Mouse (Mus musculus): Measurements from ENCODE around the gene Ppil1. TPM values are rescaled to one million over a fixed set of nuclear protein-coding genes. Genes with fewer than 3 reads are reported as not detected.

The Ppil1 gene
- polyA plus RNA-seq, 1 experiment: 92.7 TPM

DNA sequence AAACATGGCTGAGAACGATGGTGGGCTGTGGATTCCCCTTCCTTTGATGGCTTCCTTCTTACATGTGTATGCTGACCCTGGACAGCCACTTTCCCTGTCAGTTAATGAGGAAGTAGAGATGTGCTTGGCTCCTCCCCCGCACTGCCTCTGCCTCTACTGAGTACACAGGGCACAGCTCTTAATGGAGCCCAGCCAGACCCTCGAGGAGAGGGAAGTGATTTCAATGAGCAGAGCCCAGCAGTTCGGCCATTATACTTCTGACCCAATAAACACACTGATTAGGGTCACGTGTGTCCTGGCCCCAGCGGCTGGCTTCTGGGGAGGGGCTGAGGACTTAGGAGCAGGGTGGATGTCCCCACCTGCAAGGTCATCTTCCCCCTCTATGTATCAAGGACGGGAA lies 18.3 kb downstream of the Ppil1 start:
- no peak overlapping the region for H3K4me3 ChIP-seq (ENCODE audit: low read depth, low read length)
- H3K27ac ChIP-seq (ENCODE audit: insufficient read depth, low read length): no peak overlapping the region
- H3K4me1 ChIP-seq (ENCODE audit: control insufficient read depth, insufficient read depth, low read length): no peaks in the 10 kb centered on the region
- H3K9ac ChIP-seq (ENCODE audit: low read depth, poor library complexity, severe bottlenecking): no peak overlapping the region
- peaks cover 5% of the 10 kb centered on the region for H3K36me3 ChIP-seq (ENCODE audit: control insufficient read depth, insufficient read depth, low read length, poor library complexity, severe bottlenecking)
- TF ChIP-seq POLR2A (IDR thresholded peaks at IDR 0.05; ENCODE audit: insufficient read depth, low read length): no peak
- no peaks in the 10 kb centered on the region for H3K9me3 ChIP-seq (replicated peaks; ENCODE audit: control insufficient read depth, insufficient read depth, low read length, poor library complexity, severe bottlenecking)
- H3K27me3 ChIP-seq (ENCODE audit: control insufficient read depth, insufficient read depth, low read length, poor library complexity, severe bottlenecking): no peaks in the 10 kb centered on the region

DNA sequence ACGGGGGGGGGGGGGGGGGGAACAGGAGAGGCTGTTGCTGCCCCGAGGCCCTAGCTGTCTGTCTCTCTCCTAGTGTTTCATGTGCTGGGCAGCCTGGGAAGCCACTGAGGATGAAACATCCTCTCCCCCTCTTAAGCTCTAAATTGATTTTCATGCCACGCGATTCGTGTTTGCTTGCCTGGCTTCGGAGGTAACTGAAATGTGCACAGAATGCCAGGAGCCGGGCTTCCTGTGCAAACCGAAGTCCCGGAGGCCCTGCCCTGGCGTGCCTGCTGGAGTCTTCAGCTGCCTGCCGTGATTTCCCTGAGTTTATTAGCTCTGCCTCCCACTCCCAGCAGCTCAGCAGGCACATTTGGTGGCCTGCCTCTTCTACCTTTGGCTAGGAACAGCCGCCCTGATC lies 19.1 kb downstream of the Ppil1 start:
- Histone ChIP-seq H3K4me3 (ENCODE audit: low read depth, low read length) (no peak overlapping the region), H3K27ac (ENCODE audit: insufficient read depth, low read length) (no peak overlapping the region), H3K27me3 (ENCODE audit: control insufficient read depth, insufficient read depth, low read length, poor library complexity, severe bottlenecking) (no peaks in the 10 kb centered on the region), H3K4me1 (ENCODE audit: control insufficient read depth, insufficient read depth, low read length) (no peaks in the 10 kb centered on the region), H3K9ac (ENCODE audit: low read depth, poor library complexity, severe bottlenecking) (no peak overlapping the region), H3K36me3 (ENCODE audit: control insufficient read depth, insufficient read depth, low read length, poor library complexity, severe bottlenecking) (peaks cover under 1% of the 10 kb centered on the region), H3K9me3 (replicated peaks; ENCODE audit: control insufficient read depth, insufficient read depth, low read length, poor library complexity, severe bottlenecking) (no peaks in the 10 kb centered on the region)
- no peak for TF ChIP-seq CTCF (IDR thresholded peaks at IDR 0.05; ENCODE audit: low read depth, low read length)
- TF ChIP-seq POLR2A (IDR thresholded peaks at IDR 0.05; ENCODE audit: insufficient read depth, low read length): no peak
- no peak for TF ChIP-seq EP300 (IDR thresholded peaks at IDR 0.05; ENCODE audit: insufficient read depth, low read depth, low read length)

DNA sequence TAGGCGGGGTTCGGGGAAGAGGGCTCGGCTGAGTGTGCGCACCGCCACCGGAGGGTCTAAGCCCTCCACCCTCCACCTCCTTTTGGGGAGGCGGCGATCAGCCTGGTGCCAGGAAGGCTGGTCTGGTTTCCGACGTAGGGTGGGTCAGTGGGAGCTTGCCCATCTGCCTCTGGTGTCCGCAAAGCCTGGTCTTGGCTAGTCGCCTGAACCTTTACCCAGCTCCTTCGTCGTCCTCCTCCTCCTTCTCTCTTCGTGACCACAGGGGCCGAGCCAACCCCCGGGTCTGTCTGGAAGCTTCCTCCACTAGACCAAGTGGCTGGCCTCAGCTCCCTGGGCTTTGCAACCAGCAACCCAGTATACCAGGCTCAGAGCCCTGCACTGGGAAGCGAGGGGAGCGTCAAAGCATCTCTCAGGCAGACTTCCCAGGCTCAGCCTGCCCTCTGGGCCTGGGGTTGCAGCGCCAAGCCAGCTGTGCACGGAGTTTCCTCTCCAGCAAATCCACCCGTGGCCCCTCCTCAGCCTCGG lies 25.5 kb downstream of the Ppil1 start:
- no peaks in the 10 kb centered on the region for H3K36me3 ChIP-seq (ENCODE audit: control insufficient read depth, insufficient read depth, low read length, poor library complexity, severe bottlenecking)

DNA sequence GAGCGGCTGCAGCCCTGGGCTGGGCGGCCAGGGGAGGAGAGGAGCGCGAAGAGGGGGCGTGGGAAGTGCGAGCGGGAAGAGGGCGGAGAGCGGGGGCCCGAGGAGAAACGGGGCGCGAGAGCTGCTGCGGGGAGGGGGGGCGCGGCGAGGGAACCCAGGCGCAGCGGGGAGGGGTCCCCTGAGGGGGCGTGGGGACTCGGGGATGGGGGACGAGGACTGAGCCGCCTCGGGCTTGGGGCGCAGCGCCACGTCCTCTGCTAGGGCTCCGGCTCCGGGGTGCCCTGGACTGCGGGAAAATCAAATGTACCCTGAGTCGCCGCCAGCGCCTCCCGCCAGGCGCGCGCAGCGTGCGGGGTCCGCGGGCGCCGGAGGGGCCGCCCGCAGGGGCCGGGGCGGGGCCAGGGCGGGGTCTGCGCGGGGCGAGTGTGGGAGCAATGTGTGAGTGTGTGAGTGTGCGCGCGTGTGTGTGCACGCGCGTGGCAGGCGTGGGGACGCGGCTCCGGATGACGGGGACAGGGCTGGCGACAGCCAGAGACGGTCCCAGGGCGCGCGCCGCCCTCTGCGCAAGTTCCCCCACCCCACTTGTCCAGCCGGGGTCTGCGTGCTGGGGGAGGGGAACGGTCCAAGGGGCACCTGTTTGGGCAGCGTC lies 26.1 kb downstream of the Ppil1 start, which contains the start of gene Cpne5:
Gene Cpne5 (minus strand): TSS at position 396 of the 649 bp plus-strand sequence.
- TF ChIP-seq POLR2A (IDR thresholded peaks at IDR 0.05; ENCODE audit: insufficient read depth, low read length) (no peak), CTCF (IDR thresholded peaks at IDR 0.05; ENCODE audit: low read depth, low read length) (no peak), EP300 (IDR thresholded peaks at IDR 0.05; ENCODE audit: insufficient read depth, low read depth, low read length) (no peak)
- no peaks in the 10 kb centered on the region for H3K36me3 ChIP-seq (ENCODE audit: control insufficient read depth, insufficient read depth, low read length, poor library complexity, severe bottlenecking)
- H3K27me3 ChIP-seq (ENCODE audit: control insufficient read depth, insufficient read depth, low read length, poor library complexity, severe bottlenecking): peaks cover 12% of the 10 kb centered on the region; the same call in 1 of the 2 replicates
- H3K4me1 ChIP-seq (ENCODE audit: control insufficient read depth, insufficient read depth, low read length): no peaks in the 10 kb centered on the region
- H3K4me3 ChIP-seq (ENCODE audit: low read depth, low read length): peak within 1 kb of the TSS; percentile 62
- H3K27ac ChIP-seq (ENCODE audit: insufficient read depth, low read length): no peak within 1 kb of the TSS
- no peaks in the 10 kb centered on the region for H3K9me3 ChIP-seq (replicated peaks; ENCODE audit: control insufficient read depth, insufficient read depth, low read length, poor library complexity, severe bottlenecking)
- peak within 1 kb of the TSS; percentile 67 for H3K9ac ChIP-seq (ENCODE audit: low read depth, poor library complexity, severe bottlenecking)

More for the DNA sequence above, 25.5 kb downstream of the Ppil1 start:
- Histone ChIP-seq H3K27ac (ENCODE audit: insufficient read depth, low read length) (no peak overlapping the region), H3K9me3 (replicated peaks; ENCODE audit: control insufficient read depth, insufficient read depth, low read length, poor library complexity, severe bottlenecking) (no peaks in the 10 kb centered on the region), H3K4me1 (ENCODE audit: control insufficient read depth, insufficient read depth, low read length) (no peaks in the 10 kb centered on the region), H3K9ac (ENCODE audit: low read depth, poor library complexity, severe bottlenecking) (0 out of 2 replicates have a peak overlapping the region, but pooled peaks have one; percentile 67), H3K27me3 (ENCODE audit: control insufficient read depth, insufficient read depth, low read length, poor library complexity, severe bottlenecking) (peaks cover 12% of the 10 kb centered on the region; the same call in 1 of the 2 replicates), H3K4me3 (ENCODE audit: low read depth, low read length) (peak overlapping the region; percentile 62)
- TF ChIP-seq CTCF (IDR thresholded peaks at IDR 0.05; ENCODE audit: low read depth, low read length): no peak
- TF ChIP-seq POLR2A (IDR thresholded peaks at IDR 0.05; ENCODE audit: insufficient read depth, low read length): no peak

DNA sequence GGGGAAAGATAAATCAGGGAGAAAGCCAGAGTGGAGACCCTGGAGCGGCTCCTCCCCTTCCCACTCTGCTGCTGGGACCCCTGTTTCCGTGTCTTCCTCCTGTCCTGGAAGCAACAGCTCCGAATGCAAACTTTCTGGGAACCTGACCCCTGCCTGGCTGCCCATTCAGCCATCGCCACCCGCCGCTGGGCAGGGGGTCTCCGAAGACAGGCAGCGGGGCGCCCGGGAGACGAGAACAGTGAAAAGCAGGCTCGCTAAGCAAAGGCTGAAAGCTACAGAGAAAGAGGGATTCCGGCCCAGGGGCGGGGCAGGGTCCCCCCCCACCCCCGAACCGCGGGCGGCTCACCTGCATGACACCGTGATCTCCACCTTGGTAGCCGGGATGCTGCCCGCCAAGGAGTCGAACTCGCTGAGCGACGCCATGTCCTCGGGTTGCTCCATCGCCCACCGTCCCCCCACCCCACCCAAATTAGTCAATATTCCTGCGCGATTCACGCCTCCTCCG lies 26.7 kb downstream of the Ppil1 start:
- peak overlapping the region; percentile 62 for H3K4me3 ChIP-seq (ENCODE audit: low read depth, low read length)
- peaks cover 12% of the 10 kb centered on the region; the same call in 1 of the 2 replicates for H3K27me3 ChIP-seq (ENCODE audit: control insufficient read depth, insufficient read depth, low read length, poor library complexity, severe bottlenecking)
- H3K9ac ChIP-seq (ENCODE audit: low read depth, poor library complexity, severe bottlenecking): peak overlapping the region; percentile 67
- no peaks in the 10 kb centered on the region for H3K36me3 ChIP-seq (ENCODE audit: control insufficient read depth, insufficient read depth, low read length, poor library complexity, severe bottlenecking)
- no peak for TF ChIP-seq CTCF (IDR thresholded peaks at IDR 0.05; ENCODE audit: low read depth, low read length)
- no peak for TF ChIP-seq EP300 (IDR thresholded peaks at IDR 0.05; ENCODE audit: insufficient read depth, low read depth, low read length)
- TF ChIP-seq POLR2A (IDR thresholded peaks at IDR 0.05; ENCODE audit: insufficient read depth, low read length): no peak
- no peak overlapping the region for H3K27ac ChIP-seq (ENCODE audit: insufficient read depth, low read length)
- H3K4me1 ChIP-seq (ENCODE audit: control insufficient read depth, insufficient read depth, low read length): no peaks in the 10 kb centered on the region
- no peaks in the 10 kb centered on the region for H3K9me3 ChIP-seq (replicated peaks; ENCODE audit: control insufficient read depth, insufficient read depth, low read length, poor library complexity, severe bottlenecking)

DNA sequence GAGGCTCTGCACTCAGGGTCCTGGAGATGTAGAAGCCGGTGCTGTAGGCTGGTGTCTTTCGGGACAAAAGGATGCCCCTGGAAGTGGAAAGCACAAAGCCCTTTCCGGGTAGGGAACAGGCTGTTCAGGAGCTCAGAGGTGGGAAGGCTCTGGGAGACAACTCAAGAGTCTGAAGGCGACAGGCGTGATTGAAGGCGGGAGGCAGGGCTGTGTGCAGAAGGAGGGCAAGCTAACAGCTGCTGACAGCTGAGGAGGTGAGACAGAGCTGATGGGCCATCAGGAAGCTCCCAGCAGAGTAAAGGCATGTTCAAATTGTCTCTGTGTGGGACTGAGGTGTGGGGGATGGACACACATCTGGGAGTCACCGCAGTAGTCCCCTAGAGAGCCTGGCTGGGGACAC lies 27.9 kb downstream of the Ppil1 start:
- Histone ChIP-seq H3K4me3 (ENCODE audit: low read depth, low read length) (no peak overlapping the region), H3K27ac (ENCODE audit: insufficient read depth, low read length) (no peak overlapping the region), H3K36me3 (ENCODE audit: control insufficient read depth, insufficient read depth, low read length, poor library complexity, severe bottlenecking) (no peaks in the 10 kb centered on the region), H3K4me1 (ENCODE audit: control insufficient read depth, insufficient read depth, low read length) (no peaks in the 10 kb centered on the region), H3K27me3 (ENCODE audit: control insufficient read depth, insufficient read depth, low read length, poor library complexity, severe bottlenecking) (peaks cover 12% of the 10 kb centered on the region; the same call in 1 of the 2 replicates), H3K9ac (ENCODE audit: low read depth, poor library complexity, severe bottlenecking) (no peak overlapping the region), H3K9me3 (replicated peaks; ENCODE audit: control insufficient read depth, insufficient read depth, low read length, poor library complexity, severe bottlenecking) (no peaks in the 10 kb centered on the region)
- TF ChIP-seq EP300 (IDR thresholded peaks at IDR 0.05; ENCODE audit: insufficient read depth, low read depth, low read length) (no peak), CTCF (IDR thresholded peaks at IDR 0.05; ENCODE audit: low read depth, low read length) (no peak), POLR2A (IDR thresholded peaks at IDR 0.05; ENCODE audit: insufficient read depth, low read length) (no peak)
